Mouse (Mus musculus) erythroblast, embryonic 14.5 days (primary cell): Measurements from ENCODE around the gene Dnmt3a.

ENCODE experiments used
- GATA1 ChIP-seq: IDR thresholded peaks from 2 replicates; pipeline ENCODE4 v1.6.1; 2012; ENCODE audit warnings: low read length, inconsistent platforms, mixed read lengths
- TAL1 ChIP-seq: IDR thresholded peaks from 3 replicates; pipeline ENCODE4 v1.6.1; 2012; ENCODE audit warnings: low read length, inconsistent platforms, mixed read lengths

GRCm38 (mm10) chr12:3827771-3828170, 22.0 kb downstream of the Dnmt3a start:
- TF ChIP-seq GATA1, result no peak
- no peak for TF ChIP-seq TAL1
